Mouse (Mus musculus) thymus, postnatal 36 days (tissue): ENCODE measurements around the gene Sult2a5.

Source experiments
- DNase-seq, 2 experiments: peaks; one replicate each; pipeline ENCODE4 v3.0.0; 2022; ENCODE audit warnings: mixed read lengths in 2 of 2

Gene Sult2a5

DNA sequence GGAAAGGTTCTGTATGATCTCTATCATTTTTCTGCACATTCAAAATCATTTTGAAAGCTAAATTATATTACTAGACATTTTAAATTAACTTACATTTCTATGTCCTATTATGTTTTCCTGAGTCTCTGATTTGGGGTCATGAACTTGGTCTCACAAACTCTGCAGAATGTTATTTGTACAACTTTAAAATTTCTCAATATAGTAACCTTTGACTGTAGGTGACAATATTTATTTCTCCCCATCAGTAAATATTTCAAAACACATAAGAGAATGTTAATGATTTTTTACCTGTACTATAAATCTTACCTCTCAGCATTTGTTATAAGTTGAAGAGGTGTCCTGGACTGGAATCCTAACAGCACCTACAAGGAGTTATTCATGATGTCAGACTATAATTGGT lies at the start of gene Sult2a5:
Sult2a5 (plus strand) TSS at position 301 of the 400 bp plus-strand sequence.
- DNase-seq: no peak
